Mouse (Mus musculus) induced T-regulatory cell, adult 2 months (primary cell): ENCODE data around the gene Elf2.

Source experiments
- DNase-seq: peaks from one replicate; pipeline ENCODE4 v3.0.0-alpha.2; 2012; ENCODE audit warnings: low read depth

Gene Elf2

GRCm38 (mm10) chr3:51327817-51328216 lies 12.6 kb downstream of the Elf2 start:
- no peak for DNase-seq

- peak; percentile 48 for DNase-seq
These were observed 13.1 kb downstream of the Elf2 start for GRCm38 (mm10) chr3:51327429-51327797.

GRCm38 (mm10) chr3:51326664-51327428 lies 13.6 kb downstream of the Elf2 start:
- no peak for DNase-seq

DNA sequence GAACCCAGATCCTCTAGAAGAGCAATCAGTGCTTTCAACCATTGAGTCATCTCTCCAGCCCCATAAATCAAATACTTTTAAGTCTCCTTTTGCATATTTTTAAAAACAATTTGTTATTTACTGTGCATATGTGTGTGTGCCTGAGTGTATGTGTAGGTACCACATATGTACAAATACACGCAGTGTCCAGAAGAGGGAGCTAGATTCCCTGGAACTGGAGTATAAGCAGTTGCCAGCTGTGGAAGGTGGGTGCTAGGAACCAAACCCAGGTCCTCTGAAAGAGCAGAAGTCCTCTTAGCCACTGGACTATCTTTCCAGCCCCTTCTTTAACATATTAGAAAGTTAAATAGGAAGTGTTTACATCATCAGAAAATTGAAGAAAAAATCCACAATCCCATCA lies 15.0 kb downstream of the Elf2 start:
- DNase-seq: no peak

DNA sequence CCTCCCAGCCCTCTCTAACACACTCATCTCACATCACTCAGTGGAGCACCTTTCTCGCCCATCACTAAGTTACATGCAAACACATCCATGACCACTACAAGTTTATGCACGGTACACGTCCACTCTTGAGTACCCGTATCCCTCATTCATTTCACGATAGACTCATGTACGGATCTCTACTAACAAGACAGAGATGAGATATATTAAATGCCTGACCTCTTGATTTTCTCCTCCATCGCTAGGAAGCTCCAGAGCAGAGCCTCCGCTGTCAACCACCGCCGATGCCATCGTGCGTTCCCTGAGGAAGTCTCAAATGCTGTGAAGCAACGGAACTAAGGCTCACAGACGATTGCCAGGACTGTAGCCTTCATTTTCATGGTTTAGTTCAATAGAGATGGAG lies 17.5 kb downstream of the Elf2 start:
- no peak for DNase-seq

DNA sequence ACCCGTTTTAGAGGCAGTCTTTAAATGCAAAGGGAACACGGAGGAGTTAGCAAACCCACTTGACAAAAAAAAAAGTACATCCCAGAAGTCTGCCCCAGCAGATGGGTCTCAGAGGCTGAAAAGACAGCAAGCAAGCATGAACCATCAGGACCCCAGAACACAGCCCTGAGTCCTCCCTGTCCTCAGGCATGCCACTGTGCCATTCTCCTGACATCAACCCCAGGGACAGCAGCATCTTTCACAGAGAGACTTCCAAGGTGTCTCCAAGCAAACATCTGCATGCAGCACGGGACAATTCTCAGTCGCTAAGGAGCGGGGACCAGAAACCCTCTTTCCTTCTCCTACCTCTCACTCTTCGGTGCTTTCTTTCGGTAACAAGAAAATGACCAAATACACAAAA lies 18.1 kb downstream of the Elf2 start:
- DNase-seq: no peak

DNA sequence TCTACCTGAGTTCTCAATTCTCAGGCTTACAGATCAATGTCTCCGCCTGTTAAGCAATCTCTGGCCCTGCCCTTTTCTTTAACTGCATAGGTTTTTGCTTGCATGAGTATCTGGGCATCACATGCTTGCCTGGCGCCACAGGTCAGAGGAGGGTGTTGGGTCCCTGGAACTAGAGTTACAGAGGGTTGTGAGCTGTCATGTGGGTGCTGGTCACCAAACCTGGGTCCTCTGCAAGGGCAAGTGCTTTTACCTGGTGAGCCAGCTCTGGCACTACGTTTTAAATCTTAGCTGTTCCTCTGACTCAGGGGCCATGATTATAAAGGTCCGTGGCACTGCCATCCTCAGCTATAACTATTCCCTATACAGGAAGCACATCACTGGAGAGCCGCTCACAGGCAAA lies 19.3 kb downstream of the Elf2 start:
- DNase-seq: no peak

DNA sequence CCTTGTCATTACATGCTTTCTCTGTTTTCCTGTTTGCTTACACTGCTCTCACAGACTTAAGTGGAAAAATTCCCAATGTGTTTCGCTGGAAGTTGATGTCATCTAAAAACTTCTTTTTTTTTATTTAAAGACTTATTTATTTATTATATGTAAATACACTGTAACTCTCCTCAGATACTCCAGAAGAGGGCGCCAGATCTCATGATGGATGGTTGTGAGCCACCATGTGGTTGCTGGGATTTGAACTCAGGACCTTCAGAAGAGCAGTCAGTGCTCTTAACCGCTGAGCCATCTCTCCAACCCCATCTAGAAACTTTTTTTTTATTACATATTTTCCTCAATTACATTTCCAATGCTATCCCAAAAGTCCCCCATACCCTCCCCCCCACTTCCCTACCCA lies 22.4 kb downstream of the Elf2 start:
- peak; percentile 51 for DNase-seq

- no peak for DNase-seq
These were observed 23.6 kb downstream of the Elf2 start for GRCm38 (mm10) chr3:51316876-51317275.

GRCm38 (mm10) chr3:51311638-51312037 lies 28.8 kb downstream of the Elf2 start:
- DNase-seq: no peak

GRCm38 (mm10) chr3:51310098-51310497 lies 30.4 kb downstream of the Elf2 start:
- no peak for DNase-seq

DNA sequence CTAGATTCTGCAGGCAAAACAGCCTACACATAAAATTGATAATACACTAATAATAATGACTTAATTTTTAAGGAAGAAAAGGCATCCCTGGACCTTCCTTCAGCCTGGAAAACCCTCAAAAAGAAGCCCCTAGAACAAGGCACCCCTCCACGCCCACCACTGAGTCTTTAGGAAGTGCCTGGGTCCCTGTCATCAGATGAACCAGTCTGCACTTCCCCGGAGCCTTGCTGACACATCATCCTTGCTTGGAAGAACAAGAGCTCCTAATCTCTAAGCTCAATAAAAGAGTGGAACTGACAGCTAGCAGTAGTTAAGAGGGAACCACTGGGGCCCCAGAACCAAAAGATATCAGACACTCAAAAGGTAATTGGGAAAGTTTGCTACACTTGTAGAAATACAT lies 33.8 kb downstream of the Elf2 start:
- no peak for DNase-seq

- no peak for DNase-seq
These were observed 34.5 kb downstream of the Elf2 start for GRCm38 (mm10) chr3:51305961-51306360.

DNA sequence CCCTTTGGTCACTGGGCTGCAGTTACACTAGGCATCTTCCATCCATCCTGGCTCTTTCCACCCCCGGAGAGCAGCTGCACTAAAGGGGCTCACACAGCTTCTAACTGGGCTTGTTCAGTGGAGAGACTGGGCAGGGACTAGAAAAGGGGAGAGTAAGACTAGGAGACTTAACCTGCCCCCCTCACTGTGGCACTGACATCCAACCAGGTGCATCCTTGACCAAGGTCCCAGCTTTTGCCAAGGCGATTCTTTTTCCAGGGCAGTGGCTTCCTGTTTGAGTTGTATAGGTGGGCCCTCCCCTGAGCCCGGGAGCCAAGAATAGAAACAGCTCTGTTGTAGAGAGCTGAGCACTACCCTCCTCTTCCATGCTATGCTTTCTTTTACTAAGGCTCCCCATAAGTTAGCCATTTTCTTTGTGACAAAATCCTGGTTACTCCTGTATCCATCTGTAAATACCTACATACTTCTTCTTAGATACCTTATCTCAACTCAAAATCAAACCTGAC lies 37.4 kb downstream of the Elf2 start:
- DNase-seq: no peak

GRCm38 (mm10) chr3:51301583-51301982 lies 38.9 kb downstream of the Elf2 start:
- DNase-seq: no peak

DNA sequence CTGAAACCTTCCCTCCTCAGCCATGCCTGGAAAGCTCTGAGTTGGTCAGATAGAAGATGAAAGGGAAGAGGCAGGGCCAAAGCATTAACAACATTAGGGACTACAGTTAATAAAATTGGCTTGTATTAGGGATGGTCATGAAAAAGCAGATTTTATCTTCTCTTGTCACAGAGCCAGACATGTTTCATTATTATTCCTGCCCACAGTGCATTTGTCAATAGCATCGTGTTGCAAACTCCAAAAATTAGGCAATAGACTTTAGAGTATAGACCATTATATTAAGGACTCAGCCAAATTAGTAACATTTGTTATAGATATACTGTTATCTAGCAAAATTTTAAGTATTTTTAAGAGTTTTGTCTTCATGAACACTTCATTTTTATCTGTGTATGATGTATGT lies 43.7 kb downstream of the Elf2 start:
- no peak for DNase-seq

GRCm38 (mm10) chr3:51295225-51295624 lies 45.2 kb downstream of the Elf2 start:
- no peak for DNase-seq

DNA sequence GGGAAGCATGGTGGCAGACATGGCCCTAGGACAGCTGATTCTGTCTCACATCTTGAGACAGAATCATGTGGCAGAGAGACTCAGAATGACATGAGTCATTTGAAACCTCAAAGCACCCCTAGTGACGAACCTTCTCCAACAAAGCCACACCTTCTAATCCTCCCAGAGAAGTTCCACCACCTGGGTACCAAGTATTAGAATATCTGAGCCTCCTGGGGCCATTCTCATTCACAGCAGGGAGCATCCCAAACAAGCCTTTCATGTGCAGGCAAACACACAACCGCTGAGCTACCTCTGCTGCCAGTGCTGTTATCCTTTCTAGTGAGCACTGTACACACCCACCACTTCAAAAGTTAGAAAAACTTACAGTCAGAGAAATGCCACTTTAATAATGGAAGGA lies 46.2 kb downstream of the Elf2 start:
- DNase-seq: no peak

DNA sequence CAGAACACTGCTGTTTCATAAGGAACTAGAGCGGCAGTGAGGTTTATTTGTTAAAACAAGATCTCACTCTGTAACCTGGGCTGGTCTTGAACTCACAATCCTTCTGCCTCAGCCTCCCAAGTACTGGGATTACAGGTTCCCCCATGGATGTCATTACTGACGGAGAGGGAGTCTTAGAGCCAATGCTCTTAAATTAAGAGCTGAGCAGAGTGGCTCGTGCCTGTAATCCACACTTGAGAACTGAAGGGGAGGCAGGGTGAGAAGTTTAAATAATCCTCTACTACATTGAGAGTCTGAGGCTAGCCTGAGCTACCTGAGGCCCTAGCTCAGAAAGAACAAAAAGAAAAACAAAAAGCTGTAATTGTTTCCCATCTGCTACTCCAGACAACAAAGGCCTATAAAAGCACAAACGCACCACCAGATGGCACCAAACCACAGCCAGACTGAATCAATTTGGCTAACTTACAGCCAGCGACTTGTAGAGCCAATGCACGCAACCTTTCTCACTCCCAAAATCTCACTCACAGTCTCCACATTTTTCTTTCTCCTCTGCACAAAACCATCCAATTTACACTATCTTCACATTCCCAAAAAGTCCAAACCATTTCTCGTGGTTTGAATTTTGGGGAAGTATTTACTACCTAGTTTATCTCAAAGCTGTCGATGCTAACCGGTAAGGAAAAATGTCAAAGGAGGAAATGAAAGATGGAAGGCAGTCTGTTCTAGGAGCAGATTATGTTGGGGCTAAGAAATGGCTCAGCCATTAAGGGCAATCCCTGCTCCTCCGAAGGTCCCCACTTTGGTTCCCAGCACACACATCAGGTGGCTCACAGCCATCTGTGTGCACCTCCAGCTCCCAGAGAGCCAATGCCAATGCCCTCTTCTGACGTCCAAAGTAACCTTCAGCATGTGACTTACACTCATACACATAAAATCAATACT lies 51.3 kb downstream of the Elf2 start:
- DNase-seq: peak; percentile 90

DNA sequence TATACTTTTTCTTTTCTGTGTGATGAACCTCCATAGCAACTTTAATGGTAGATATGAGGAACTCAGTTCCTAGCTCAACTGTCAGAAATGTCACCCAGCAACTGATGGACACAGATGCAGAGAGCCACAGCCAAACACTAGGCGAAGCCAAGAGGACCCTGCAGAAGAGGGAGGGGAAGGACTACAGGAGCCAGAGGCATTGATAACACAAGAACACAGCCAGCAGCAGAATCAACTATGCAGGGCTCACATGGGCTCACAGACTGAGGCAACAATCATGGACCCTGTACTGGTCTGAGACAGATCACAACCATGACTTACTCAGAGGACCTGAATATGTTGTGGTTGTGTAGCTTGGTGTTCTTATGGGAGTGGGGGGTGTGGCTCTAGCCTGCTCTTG lies 56.1 kb downstream of the Elf2 start:
- no peak for DNase-seq

DNA sequence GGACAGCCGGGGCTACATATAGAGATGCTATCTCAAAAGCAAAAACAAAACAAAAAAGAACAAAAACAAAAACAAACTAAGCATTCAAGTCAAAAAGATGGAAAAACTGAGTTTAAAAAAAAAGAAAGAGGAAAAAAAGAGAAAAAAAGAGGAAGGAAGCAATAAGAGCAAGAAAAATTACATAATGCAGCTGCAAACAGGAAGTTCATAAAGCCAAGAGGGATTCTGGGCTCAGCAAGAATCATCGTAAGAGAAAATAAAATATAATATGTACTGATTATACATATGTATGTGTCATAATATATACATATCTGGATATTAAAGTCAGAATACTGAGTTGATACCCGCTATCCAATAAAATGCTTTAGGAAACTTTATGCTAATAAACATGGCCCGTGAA lies 58.7 kb downstream of the Elf2 start:
- DNase-seq: no peak

GRCm38 (mm10) chr3:51278433-51278832 lies 62.0 kb downstream of the Elf2 start:
- no peak for DNase-seq
